Mouse (Mus musculus) lung, adult 2 months (tissue): Measurements from ENCODE around the gene Col5a1. TPM values are rescaled to one million over a fixed set of nuclear protein-coding genes. Genes with fewer than 3 reads are reported as not detected.

Experiments used
- DNase-seq: peaks from one replicate; pipeline ENCODE4 v3.0.0; 2022
- H3K4me1 ChIP-seq: fragments of 200-500 bp; 2 replicates; pipeline ENCODE4 v1.6.1; 2011; ENCODE audit warnings: low read length; ENCODE audit not compliant: control insufficient read depth, insufficient read depth
- H3K4me3 ChIP-seq: fragments of 200-500 bp; replicated peaks from 2 replicates; pipeline ENCODE3; 2011; ENCODE audit warnings: low read depth, mild to moderate bottlenecking, control low read depth, low read length; ENCODE audit errors: extremely low read depth
- CTCF ChIP-seq: fragments of 200-500 bp; IDR thresholded peaks from 2 replicates; pipeline ENCODE4 v1.5.1; 2011; ENCODE audit warnings: mild to moderate bottlenecking, low read length, control low read depth; ENCODE audit not compliant: insufficient read depth
- POLR2A ChIP-seq: fragments of 200-500 bp; IDR thresholded peaks from 2 replicates; pipeline ENCODE4 v1.6.1; 2011; ENCODE audit warnings: low read depth, mild to moderate bottlenecking, control low read depth, low read length, borderline replicate concordance; ENCODE audit errors: extremely low read depth
- WGBS: fragments of 180-500 bp; shearing (Covaris S2); methylation state at CpG from one replicate; pipeline ENCODE4 v1.1.7; 2018; 5-methylcytosine and 5-hydroxymethylcytosine counted together
- polyA plus RNA-seq: library from polyadenylated mRNA; depleted of rRNA; stranded (reverse); fragments of >200 nt; gene quantifications from 2 replicates; pipeline ENCODE4 v1.2.3, GENCODE M21; 2012; rRNA removed

The Col5a1 gene
- 18.5 and 18.8 TPM in 2 replicates for polyA plus RNA-seq

GRCm38 (mm10) chr2:27886148-27886551 lies at the start of gene Col5a1:
TSS of gene Col5a1 (plus strand) at chr2:27886425.
- no peak for DNase-seq
- TF ChIP-seq CTCF: no peak
- TF ChIP-seq POLR2A: peak; percentile 61; the same call in 1 of the 2 replicates
- 1% methylated on average over 40 of the region's 45 CpGs for WGBS
- Histone ChIP-seq H3K4me3 (peak within 1 kb of the TSS; percentile 73), H3K4me1 (peaks cover 5% of the 10 kb centered on the region; the same call in 1 of the 2 replicates)

- TF ChIP-seq POLR2A (no peak), CTCF (no peak)
Measured at GRCm38 (mm10) chr2:27838112-27838511, 48.1 kb upstream of the Col5a1 start.

GRCm38 (mm10) chr2:27840890-27841289 lies 45.3 kb upstream of the Col5a1 start:
- DNase-seq: no peak
- H3K4me3 ChIP-seq: no peak overlapping the region
- WGBS: 47% methylated on average over 3 of the region's 3 CpGs
- no peaks in the 10 kb centered on the region for H3K4me1 ChIP-seq
- TF ChIP-seq POLR2A (no peak), CTCF (no peak)

More at GRCm38 (mm10) chr2:27838112-27838511, 48.1 kb upstream of the Col5a1 start:
- no peaks in the 10 kb centered on the region for H3K4me1 ChIP-seq
- no peak for DNase-seq
- 90% methylated on average over 9 of the region's 9 CpGs for WGBS
- no peak overlapping the region for H3K4me3 ChIP-seq

GRCm38 (mm10) chr2:27842893-27843292 lies 43.3 kb upstream of the Col5a1 start:
- TF ChIP-seq POLR2A (no peak), CTCF (no peak)
- WGBS: 70% methylated on average over 13 of the region's 13 CpGs
- H3K4me1 ChIP-seq: no peaks in the 10 kb centered on the region
- H3K4me3 ChIP-seq: no peak overlapping the region
- DNase-seq: no peak

GRCm38 (mm10) chr2:27844885-27845284 lies 41.3 kb upstream of the Col5a1 start:
- no peak overlapping the region for H3K4me3 ChIP-seq
- DNase-seq: no peak
- H3K4me1 ChIP-seq: no peaks in the 10 kb centered on the region
- TF ChIP-seq POLR2A (no peak), CTCF (no peak)
- 76% methylated on average over 4 of the region's 4 CpGs for WGBS

- DNase-seq: no peak
- 53% methylated on average over 5 of the region's 5 CpGs for WGBS
- no peak for TF ChIP-seq CTCF
- no peak for TF ChIP-seq POLR2A
- Histone ChIP-seq H3K4me3 (no peak overlapping the region), H3K4me1 (no peaks in the 10 kb centered on the region)
Measured at GRCm38 (mm10) chr2:27847001-27847400, 39.2 kb upstream of the Col5a1 start.

- H3K4me3 ChIP-seq: no peak overlapping the region
Measured at GRCm38 (mm10) chr2:27847851-27848435, 38.3 kb upstream of the Col5a1 start.

GRCm38 (mm10) chr2:27848466-27848865 lies 37.8 kb upstream of the Col5a1 start:
- TF ChIP-seq POLR2A: no peak
- Histone ChIP-seq H3K4me1 (no peaks in the 10 kb centered on the region), H3K4me3 (no peak overlapping the region)
- 53% methylated on average over 5 of the region's 5 CpGs for WGBS
- DNase-seq: no peak

More at GRCm38 (mm10) chr2:27847851-27848435, 38.3 kb upstream of the Col5a1 start:
- 63% methylated on average over 7 of the region's 7 CpGs for WGBS
- TF ChIP-seq CTCF (no peak), POLR2A (no peak)
- no peaks in the 10 kb centered on the region for H3K4me1 ChIP-seq
- no peak for DNase-seq

- WGBS: 35% methylated on average over 9 of the region's 9 CpGs
- no peaks in the 10 kb centered on the region; the same call in 1 of the 2 replicates for H3K4me1 ChIP-seq
- TF ChIP-seq CTCF (no peak), POLR2A (no peak)
- no peak overlapping the region for H3K4me3 ChIP-seq
- DNase-seq: peak; percentile 28
Measured at GRCm38 (mm10) chr2:27858348-27858903, 27.8 kb upstream of the Col5a1 start.
